Mouse (Mus musculus) ovary, adult 18-20 months (tissue): ENCODE results near the gene Nlrp10.

ENCODE experiments used
- DNase-seq: peaks from one replicate; pipeline ENCODE4 v3.0.0; 2022; ENCODE audit warnings: low spot score, mixed read lengths

Gene Nlrp10

DNA sequence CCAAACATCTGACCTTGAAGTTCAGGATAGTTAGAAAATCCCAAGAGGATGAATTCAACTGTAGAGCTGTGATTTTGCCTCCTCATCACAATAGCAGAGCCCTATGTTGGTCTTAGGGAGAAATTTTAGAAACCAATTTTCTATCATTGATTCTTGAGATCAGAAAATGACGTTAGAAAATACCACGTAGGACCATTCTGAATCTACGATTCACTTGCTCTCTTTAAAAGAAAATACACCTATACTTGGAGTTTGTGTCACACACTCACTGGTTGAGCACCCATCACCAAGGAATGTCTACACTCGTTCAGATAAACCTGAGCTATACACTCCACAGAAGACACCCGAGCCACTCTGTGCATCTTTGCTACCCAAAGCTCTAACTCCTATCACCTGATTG lies 35.7 kb downstream of the Nlrp10 start, which contains the start of gene Olfr519:
Gene Olfr519, minus strand, starts transcription at position 101 of the 400 bp plus-strand sequence.
- no peak for DNase-seq

GRCm38 (mm10) chr7:108884906-108885305 lies 45.1 kb downstream of the Nlrp10 start, which contains the start of gene Olfr518:
Gene Olfr518, minus strand, starts transcription at chr7:108885006.
- DNase-seq = no peak

GRCm38 (mm10) chr7:108872279-108872678 lies 57.7 kb downstream of the Nlrp10 start, which contains the start of gene Olfr517:
Gene Olfr517, minus strand, starts transcription at chr7:108872379.
- DNase-seq = no peak
